Comparison of ENCODE assay signal across 23 mouse cellular contexts in the genomic region with DNA sequence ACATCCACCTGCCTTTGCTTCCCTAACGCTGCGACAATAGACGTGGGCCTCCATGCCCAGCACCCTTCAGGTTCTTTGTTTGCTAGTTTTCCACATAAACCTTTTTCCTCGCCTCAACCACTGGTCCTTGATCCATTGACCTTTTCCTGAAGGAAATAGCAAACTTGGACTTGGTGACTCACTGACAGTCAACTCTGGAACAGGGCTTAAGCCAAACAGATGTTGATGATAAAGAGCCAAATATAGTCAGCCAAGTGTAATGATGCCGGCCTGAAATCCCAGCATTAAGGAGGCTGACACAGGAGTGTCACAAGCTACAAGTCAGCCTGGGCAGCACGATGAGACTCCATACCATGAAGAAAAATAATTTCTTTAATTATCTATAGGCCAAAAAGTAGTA.
DNase-seq lines count a peak whose midpoint lies in the region; ATAC-seq lines count a peak whose summit lies in the region.
"Had no signal": no experiment of that assay in that cellular context is flagged by ENCODE, and none has a peak within 500 bp of the region (broad histone marks: within the 10 kb centered on the region; RNA-seq: fewer than 3 reads in every experiment).

No protein-coding gene starts in this region.

- no peaks in the 10 kb centered on the region for H3K9me3 ChIP-seq in midbrain, embryonic 16.5 days (replicated peaks; ENCODE audit: control insufficient read depth, low read length, poor library complexity, severe bottlenecking)
- H3K9me3 ChIP-seq: embryonic facial prominence, embryonic 12.5 days; forebrain, embryonic 15.5 days; G1E; heart, embryonic 13.5 days; hindbrain, embryonic 12.5 days had no signal

- H3K4me2 ChIP-seq in midbrain, embryonic 16.5 days (ENCODE audit: low read length) = no peak overlapping the region
- H3K4me2 ChIP-seq: embryonic facial prominence, embryonic 12.5 days; forebrain, embryonic 15.5 days; heart, embryonic 13.5 days; hindbrain, embryonic 12.5 days had no signal

- no peak overlapping the region for H3K9ac ChIP-seq in midbrain, embryonic 16.5 days (ENCODE audit: low read depth, low read length)
- H3K9ac ChIP-seq: embryonic facial prominence, embryonic 12.5 days; forebrain, embryonic 15.5 days; heart, embryonic 13.5 days; hindbrain, embryonic 12.5 days had no signal

- ATAC-seq in midbrain, embryonic 16.5 days = no peak
- ATAC-seq: CD4-positive, CD25-positive, alpha-beta regulatory T cell, adult 4 months; forebrain, embryonic 15.5 days; hindbrain, embryonic 16.5 days; inflammation-experienced regulatory T-cells, adult 6 months; intestine, postnatal 0 days had no signal

- H3K4me1 ChIP-seq in midbrain, embryonic 16.5 days (ENCODE audit: control insufficient read depth, insufficient read depth, low read length) = no peaks in the 10 kb centered on the region
- H3K4me1 ChIP-seq: embryonic facial prominence, embryonic 12.5 days; forebrain, embryonic 15.5 days; heart, embryonic 13.5 days; hindbrain, embryonic 12.5 days had no signal

- WGBS in midbrain, embryonic 16.5 days = 55% methylated on average over 6 of the region's 6 CpGs

- H3K27me3 ChIP-seq in midbrain, embryonic 16.5 days (ENCODE audit: control insufficient read depth, insufficient read depth, low read depth, low read length) = no peaks in the 10 kb centered on the region
- H3K27me3 ChIP-seq: embryonic facial prominence, embryonic 12.5 days; forebrain, embryonic 15.5 days; heart, embryonic 13.5 days; hindbrain, embryonic 12.5 days had no signal

- H3K4me3 ChIP-seq in midbrain, embryonic 16.5 days (ENCODE audit: low read depth, low read length) = no peak overlapping the region
- H3K4me3 ChIP-seq: embryonic facial prominence, embryonic 12.5 days; forebrain, embryonic 15.5 days; heart, embryonic 13.5 days; hindbrain, embryonic 12.5 days had no signal

- DNase-seq in heart, adult 18-20 months = peak; percentile 1 to 2
- no peak for DNase-seq in heart, postnatal 25 days (ENCODE audit: low spot score)
- peak; percentile 8 for DNase-seq in kidney, adult 9 months
- DNase-seq in kidney, postnatal 25 days = no peak
- DNase-seq in 3134 (ENCODE audit: extremely low read depth, insufficient read length, low spot score) = peak; percentile 33
- peak; percentile 55 for DNase-seq in NIH3T3 (ENCODE audit: low read depth)
- DNase-seq: adrenal gland, postnatal 36 days; B cell, adult 2 months; cerebellum, adult 11 months; cerebellum, adult 8-10 months; cerebellum, postnatal 25 days; gastrocnemius, postnatal 14 days; heart, postnatal 4 days had no signal

- intact Hi-C loops in heart, postnatal 25 days (cut with DNase I) = no loop called here

- no peaks in the 10 kb centered on the region for H3K36me3 ChIP-seq in midbrain, embryonic 16.5 days (ENCODE audit: control insufficient read depth, insufficient read depth, low read length)
- H3K36me3 ChIP-seq: embryonic facial prominence, embryonic 12.5 days; forebrain, embryonic 15.5 days; G1E; heart, embryonic 13.5 days; hindbrain, embryonic 12.5 days had no signal

- no peak overlapping the region for H3K27ac ChIP-seq in midbrain, embryonic 16.5 days (ENCODE audit: low read length)
- H3K27ac ChIP-seq: embryonic facial prominence, embryonic 12.5 days; forebrain, embryonic 15.5 days; heart, embryonic 13.5 days; hindbrain, embryonic 12.5 days had no signal

Comparison
In these comparisons a context has a peak if more than half of its experiments do, and no peak if none do; other contexts are left out.
1. DNase-seq: peak in heart, adult 18-20 months (2 of 2), kidney, adult 9 months (single experiment), 3134 (single experiment) and NIH3T3 (single experiment); none in heart, postnatal 25 days (single experiment) and kidney, postnatal 25 days (0 of 2).